Mouse (Mus musculus) lung, adult 2 months (tissue): Measurements from ENCODE around the gene Mrpl45.

Experiments used
- CTCF ChIP-seq: fragments of 200-500 bp; IDR thresholded peaks from 2 replicates; pipeline ENCODE4 v1.5.1; 2011; ENCODE audit warnings: mild to moderate bottlenecking, low read length, control low read depth; ENCODE audit not compliant: insufficient read depth
- POLR2A ChIP-seq: fragments of 200-500 bp; IDR thresholded peaks from 2 replicates; pipeline ENCODE4 v1.6.1; 2011; ENCODE audit warnings: low read depth, mild to moderate bottlenecking, control low read depth, low read length, borderline replicate concordance; ENCODE audit errors: extremely low read depth

GRCm38 (mm10) chr11:97302231-97302781, 13.2 kb upstream of the Mrpl45 start:
- TF ChIP-seq POLR2A (no peak), CTCF (no peak)
